Mouse (Mus musculus) neural tube, embryonic 11.5 days (tissue): ENCODE measurements around the gene Cacna1g. TPM values are rescaled to one million over a fixed set of nuclear protein-coding genes. Genes with fewer than 3 reads are reported as not detected.
A peak's percentile ranks its signal among the peaks of the same experiment; 100 is the strongest.

Experiments used
- ATAC-seq: fragments of 200-750 bp; cut with Nextera tagmentation; 2 replicates; pipeline ENCODE4 v1.8.0; 2017; ENCODE audit warnings: moderate number of reproducible peaks, mild to moderate bottlenecking, moderate TSS enrichment, moderate library complexity; ENCODE audit not compliant: insufficient read depth, low FRiP score, low TSS enrichment
- DNase-seq: peaks from one replicate; pipeline ENCODE4 v3.0.0-alpha.2; 2015; ENCODE audit warnings: low spot score
- H3K27ac ChIP-seq: fragments of 300-500 bp; sonication (generic); 2 replicates; pipeline ENCODE4 v1.5.1; 2014; ENCODE audit warnings: low read depth, mild to moderate bottlenecking, low read length
- H3K27me3 ChIP-seq: fragments of 300-500 bp; sonication (generic); 2 replicates; pipeline ENCODE4 v1.6.1; 2014; ENCODE audit warnings: mild to moderate bottlenecking, low read length, mixed read lengths; ENCODE audit not compliant: control insufficient read depth, insufficient read depth
- H3K36me3 ChIP-seq: fragments of 300-500 bp; sonication (generic); 2 replicates; pipeline ENCODE4 v1.6.1; 2014; ENCODE audit warnings: mild to moderate bottlenecking, low read length, moderate library complexity, mixed read lengths; ENCODE audit not compliant: control insufficient read depth, insufficient read depth
- H3K4me1 ChIP-seq: fragments of 300-500 bp; sonication (generic); 2 replicates; pipeline ENCODE4 v1.6.1; 2014; ENCODE audit warnings: low read length, mixed read lengths; ENCODE audit not compliant: control insufficient read depth, insufficient read depth
- H3K4me2 ChIP-seq: fragments of 300-500 bp; sonication (generic); 2 replicates; pipeline ENCODE4 v1.6.1; 2014; ENCODE audit warnings: low read depth, mild to moderate bottlenecking, moderate library complexity
- H3K4me3 ChIP-seq: fragments of 300-500 bp; sonication (generic); 2 replicates; pipeline ENCODE4 v1.5.1; 2014; ENCODE audit warnings: low read depth, low read length
- H3K9ac ChIP-seq: fragments of 300-500 bp; sonication (generic); 2 replicates; pipeline ENCODE4 v1.6.1; 2014; ENCODE audit warnings: mild to moderate bottlenecking, low read length
- H3K9me3 ChIP-seq: fragments of 300-500 bp; sonication (generic); 2 replicates; pipeline ENCODE4 v1.6.1; 2016; ENCODE audit warnings: low read length; ENCODE audit not compliant: control insufficient read depth
- WGBS: fragments of 180-500 bp; shearing (Covaris S2); extraction: QIAGEN DNeasy Blood & Tissue Kit; methylation state at CpG from one replicate; pipeline ENCODE4 v1.1.7; 2014; 5-methylcytosine and 5-hydroxymethylcytosine counted together
- polyA plus RNA-seq: library from polyadenylated mRNA; unstranded; fragments of >200 nt; fragmentation: Nextera tagmentation; extraction: Ambion mirVana; gene quantifications from 2 replicates; pipeline ENCODE4 v1.2.1, GENCODE M21; 2014

Gene Cacna1g
- polyA plus RNA-seq, 1 experiment from 2014 or later: 9.0 TPM

DNA sequence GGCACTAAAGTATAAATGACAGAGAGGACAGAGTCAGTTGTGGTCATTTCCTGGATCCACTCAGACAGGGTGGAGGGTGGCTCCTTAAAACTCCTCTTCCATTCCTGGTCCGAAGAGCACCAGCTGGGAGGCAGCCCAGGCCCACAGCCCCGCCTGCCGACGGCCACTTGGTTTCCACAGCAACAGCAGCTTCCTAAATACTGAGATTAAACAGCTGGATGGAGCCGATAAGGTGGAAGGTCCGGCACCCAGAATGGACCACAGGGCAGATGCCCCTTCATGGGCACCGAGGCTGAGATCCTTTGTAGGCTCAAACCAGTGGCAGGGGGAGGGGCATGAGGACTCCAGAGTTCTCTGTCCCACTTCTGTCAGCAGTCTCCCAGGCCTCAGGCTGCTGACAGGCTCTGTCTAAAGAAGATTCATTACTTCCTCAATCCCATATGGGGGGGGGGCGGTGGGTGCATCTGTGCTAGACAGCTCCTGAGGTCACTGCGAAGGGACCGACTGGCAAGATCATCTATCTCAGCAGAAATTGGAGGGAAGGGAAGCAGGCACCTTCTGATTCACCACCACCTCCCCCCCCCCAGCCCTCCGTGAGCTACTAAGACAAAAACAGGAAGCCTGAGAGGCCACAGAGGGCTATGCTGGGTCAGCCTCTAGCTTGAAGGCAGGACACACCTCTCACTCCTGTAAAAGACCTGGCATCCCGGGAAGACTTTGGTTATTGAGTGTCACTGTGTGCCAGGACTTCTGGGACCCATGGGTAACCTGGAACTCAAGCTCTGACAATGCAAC, 87.8 kb downstream of the Cacna1g start:
- H3K9me3 ChIP-seq: no peaks in the 10 kb centered on the region
- peaks cover 10% of the 10 kb centered on the region for H3K4me1 ChIP-seq
- no peak overlapping the region for H3K4me3 ChIP-seq
- peak; percentile 61; the same call in 1 of the 2 replicates for ATAC-seq
- peak; percentile 63 for DNase-seq
- H3K9ac ChIP-seq: no peak overlapping the region
- peak overlapping the region; percentile 24 for H3K4me2 ChIP-seq
- no peaks in the 10 kb centered on the region for H3K27me3 ChIP-seq
- 19% methylated on average over 11 of the region's 12 CpGs for WGBS
- H3K27ac ChIP-seq: no peak overlapping the region
- no peaks in the 10 kb centered on the region for H3K36me3 ChIP-seq

- Histone ChIP-seq H3K27ac (no peak overlapping the region), H3K36me3 (no peaks in the 10 kb centered on the region), H3K9ac (no peak overlapping the region), H3K9me3 (no peaks in the 10 kb centered on the region), H3K4me3 (no peak overlapping the region), H3K4me1 (no peaks in the 10 kb centered on the region), H3K27me3 (no peaks in the 10 kb centered on the region), H3K4me2 (no peak overlapping the region)
- 78% methylated on average over 8 of the region's 8 CpGs for WGBS
- peak; percentile 7 for DNase-seq
- no peak for ATAC-seq
Measured at GRCm38 (mm10) chr11:94379736-94380135, 94.3 kb downstream of the Cacna1g start.

GRCm38 (mm10) chr11:94379061-94379460, 94.9 kb downstream of the Cacna1g start:
- H3K9ac ChIP-seq: no peak overlapping the region
- H3K9me3 ChIP-seq: no peaks in the 10 kb centered on the region
- no peaks in the 10 kb centered on the region for H3K4me1 ChIP-seq
- H3K27ac ChIP-seq: no peak overlapping the region
- WGBS: 20% methylated on average over 2 of the region's 2 CpGs
- DNase-seq (peak; percentile 9), ATAC-seq (no peak)
- no peaks in the 10 kb centered on the region for H3K27me3 ChIP-seq
- H3K4me2 ChIP-seq: no peak overlapping the region
- H3K36me3 ChIP-seq: no peaks in the 10 kb centered on the region
- H3K4me3 ChIP-seq: no peak overlapping the region

GRCm38 (mm10) chr11:94374276-94374948, 99.6 kb downstream of the Cacna1g start:
- H3K36me3 ChIP-seq: no peaks in the 10 kb centered on the region
- no peak overlapping the region for H3K27ac ChIP-seq
- no peak overlapping the region for H3K4me2 ChIP-seq
- H3K9me3 ChIP-seq: no peaks in the 10 kb centered on the region
- H3K9ac ChIP-seq: no peak overlapping the region
- DNase-seq: no peak
- no peak overlapping the region for H3K4me3 ChIP-seq
- no peak for ATAC-seq
- no peaks in the 10 kb centered on the region; the same call in 1 of the 2 replicates for H3K27me3 ChIP-seq
- H3K4me1 ChIP-seq: no peaks in the 10 kb centered on the region
- WGBS: 87% methylated on average over 13 of the region's 13 CpGs

- Histone ChIP-seq H3K9me3 (no peaks in the 10 kb centered on the region), H3K4me3 (no peak overlapping the region), H3K27me3 (no peaks in the 10 kb centered on the region; the same call in 1 of the 2 replicates), H3K36me3 (no peaks in the 10 kb centered on the region), H3K27ac (no peak overlapping the region), H3K9ac (no peak overlapping the region), H3K4me1 (no peaks in the 10 kb centered on the region), H3K4me2 (no peak overlapping the region)
- WGBS: 32% methylated on average over 5 of the region's 5 CpGs
- ATAC-seq (no peak), DNase-seq (peak; percentile 10)
Measured at GRCm38 (mm10) chr11:94370809-94371208, 103.2 kb downstream of the Cacna1g start.

GRCm38 (mm10) chr11:94369981-94370380, 104.0 kb downstream of the Cacna1g start:
- no peaks in the 10 kb centered on the region for H3K9me3 ChIP-seq
- H3K36me3 ChIP-seq: no peaks in the 10 kb centered on the region
- DNase-seq: no peak
- no peak overlapping the region for H3K27ac ChIP-seq
- no peaks in the 10 kb centered on the region for H3K4me1 ChIP-seq
- H3K9ac ChIP-seq: no peak overlapping the region
- WGBS: 89% methylated on average over 6 of the region's 6 CpGs
- H3K4me2 ChIP-seq: no peak overlapping the region
- ATAC-seq: no peak
- H3K27me3 ChIP-seq: no peaks in the 10 kb centered on the region; the same call in 1 of the 2 replicates
- H3K4me3 ChIP-seq: no peak overlapping the region

- 70% methylated on average over 3 of the region's 3 CpGs for WGBS
- ATAC-seq (no peak), DNase-seq (no peak)
- Histone ChIP-seq H3K4me2 (no peak overlapping the region), H3K4me1 (no peaks in the 10 kb centered on the region), H3K36me3 (no peaks in the 10 kb centered on the region), H3K27ac (no peak overlapping the region), H3K27me3 (no peaks in the 10 kb centered on the region), H3K4me3 (no peak overlapping the region), H3K9me3 (no peaks in the 10 kb centered on the region), H3K9ac (no peak overlapping the region)
Measured at GRCm38 (mm10) chr11:94365340-94365739, 108.7 kb downstream of the Cacna1g start.

DNA sequence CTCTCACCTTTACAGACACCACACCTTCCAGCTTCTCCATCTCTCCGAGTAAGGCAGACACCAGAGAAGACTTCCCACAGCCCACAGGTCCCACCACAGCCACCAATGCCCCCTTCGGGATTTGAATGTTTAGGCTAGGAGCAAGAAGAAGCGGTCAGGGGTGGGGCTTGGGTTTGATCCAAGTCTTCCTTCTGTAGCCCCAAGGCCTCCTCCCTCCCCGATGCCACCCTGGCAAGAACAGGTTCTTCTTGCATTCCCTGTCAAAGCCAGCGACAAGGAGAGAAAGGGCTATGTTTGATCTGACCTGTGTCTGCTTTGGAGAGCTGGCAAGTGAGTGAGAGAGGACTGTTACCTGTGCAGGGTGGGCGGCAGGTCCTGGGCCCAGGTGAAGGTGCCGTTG, 110.3 kb downstream of the Cacna1g start:
- no peak overlapping the region for H3K9ac ChIP-seq
- 91% methylated on average over 7 of the region's 7 CpGs for WGBS
- H3K36me3 ChIP-seq: no peaks in the 10 kb centered on the region
- no peak overlapping the region for H3K4me2 ChIP-seq
- H3K27ac ChIP-seq: no peak overlapping the region
- H3K4me3 ChIP-seq: no peak overlapping the region
- no peaks in the 10 kb centered on the region for H3K27me3 ChIP-seq
- no peaks in the 10 kb centered on the region for H3K4me1 ChIP-seq
- DNase-seq (no peak), ATAC-seq (no peak)
- no peaks in the 10 kb centered on the region for H3K9me3 ChIP-seq

DNA sequence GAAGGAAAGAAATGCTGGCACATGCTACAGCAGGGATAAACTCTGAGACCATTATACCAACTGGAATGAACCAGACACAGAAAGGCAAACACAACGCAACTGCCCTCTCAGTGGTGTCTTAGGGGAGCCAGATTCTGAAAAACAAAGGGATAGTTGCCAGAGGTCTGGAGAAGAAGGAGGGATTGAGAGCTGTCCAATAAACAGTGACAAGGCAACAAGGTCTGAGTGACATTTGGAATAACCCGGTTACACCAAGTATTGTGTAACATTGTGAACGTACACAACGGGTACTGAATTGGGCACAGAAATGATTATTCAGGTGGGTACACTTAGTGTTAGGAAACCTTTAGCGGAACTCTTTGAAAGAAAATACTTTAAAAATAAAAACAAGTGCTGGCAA, 111.9 kb downstream of the Cacna1g start:
- no peak overlapping the region for H3K4me2 ChIP-seq
- no peaks in the 10 kb centered on the region for H3K27me3 ChIP-seq
- H3K27ac ChIP-seq: no peak overlapping the region
- ATAC-seq: no peak
- peak; percentile 2 for DNase-seq
- no peaks in the 10 kb centered on the region for H3K4me1 ChIP-seq
- no peak overlapping the region for H3K9ac ChIP-seq
- H3K9me3 ChIP-seq: no peaks in the 10 kb centered on the region
- no peak overlapping the region for H3K4me3 ChIP-seq
- no peaks in the 10 kb centered on the region for H3K36me3 ChIP-seq
- 94% methylated on average over 5 of the region's 5 CpGs for WGBS
